Mouse (Mus musculus) heart, adult 2 months (tissue): ENCODE measurements at regions not wholly inside any gene's neighbourhood (a gene's known extent, or its start where the extent isn't known, plus 50 kb on each side); places are given as distances from the start of the nearest gene placed in this dataset.

Experiments used
- CTCF ChIP-seq: fragments of 200-600 bp; IDR thresholded peaks from 2 replicates; pipeline ENCODE4 v1.8.1; 2022; ENCODE audit warnings: antibody characterized with exemption, mild to moderate bottlenecking, moderate library complexity
- POLR2A ChIP-seq: fragments of 200-500 bp; IDR thresholded peaks from 2 replicates; pipeline ENCODE4 v1.6.1; 2011; ENCODE audit warnings: mild to moderate bottlenecking, low read depth, low read length, control low read depth; ENCODE audit not compliant: insufficient read depth

DNA sequence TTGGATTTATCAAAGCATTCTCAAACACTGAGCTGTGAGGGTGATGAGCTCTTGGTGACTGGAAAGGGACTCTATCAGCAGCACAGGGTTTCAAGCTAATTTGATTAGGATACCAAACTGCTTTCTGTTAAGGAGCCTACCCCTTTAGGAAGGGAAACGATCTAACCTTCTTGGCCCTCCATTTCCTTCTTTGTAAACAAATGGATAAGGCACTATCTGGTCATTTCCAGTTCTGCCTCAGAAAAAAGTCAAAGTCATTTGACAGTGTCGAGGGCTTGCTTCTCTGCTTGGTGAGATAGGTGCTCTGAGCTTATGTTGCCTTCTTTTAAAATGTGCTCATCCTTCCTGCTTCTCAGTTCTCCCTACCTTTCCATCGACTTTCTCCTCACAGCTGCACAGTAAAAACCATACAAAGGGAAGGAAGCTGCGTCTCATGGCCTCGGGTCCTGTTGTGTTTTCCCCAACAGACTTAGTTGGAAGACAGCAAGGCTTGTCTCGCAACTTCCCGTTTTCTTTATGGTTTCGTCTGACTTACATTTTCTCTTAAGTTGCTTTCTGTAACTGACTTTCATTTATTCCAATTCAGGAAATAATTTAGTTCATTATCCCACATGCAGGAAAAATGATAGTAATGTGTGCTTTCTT is 54.3 kb upstream of the Bmp2 start:
- TF ChIP-seq CTCF (no peak), POLR2A (no peak)
